Mouse (Mus musculus) neutrophil, adult 5-6 weeks (primary cell): ENCODE measurements around the gene Cdkn2c. TPM values are rescaled to one million over a fixed set of nuclear protein-coding genes. Genes with fewer than 3 reads are reported as not detected.
A peak's percentile ranks its signal among the peaks of the same experiment; 100 is the strongest.
"Not testable (repeated sequence)": the region's sequence is repeated elsewhere in the genome, so short reads cannot be mapped to it uniquely, and the experiment has no call there.

Experiments used
- ATAC-seq: fragments of 151-379, 151-347 bp; 2 replicates; pipeline ENCODE4 v1.8.0; 2017; ENCODE audit warnings: mild to moderate bottlenecking, moderate TSS enrichment; ENCODE audit not compliant: insufficient number of reproducible peaks, poor library complexity, low FRiP score, severe bottlenecking; ENCODE audit errors: extremely low read depth
- total RNA-seq: library from RNA; stranded (forward); fragments of 200-1000 nt; gene quantifications from 2 replicates; pipeline ENCODE4 v1.2.3, GENCODE M21; 2017

The Cdkn2c gene
- 7.0 TPM in 2 replicates for total RNA-seq

DNA sequence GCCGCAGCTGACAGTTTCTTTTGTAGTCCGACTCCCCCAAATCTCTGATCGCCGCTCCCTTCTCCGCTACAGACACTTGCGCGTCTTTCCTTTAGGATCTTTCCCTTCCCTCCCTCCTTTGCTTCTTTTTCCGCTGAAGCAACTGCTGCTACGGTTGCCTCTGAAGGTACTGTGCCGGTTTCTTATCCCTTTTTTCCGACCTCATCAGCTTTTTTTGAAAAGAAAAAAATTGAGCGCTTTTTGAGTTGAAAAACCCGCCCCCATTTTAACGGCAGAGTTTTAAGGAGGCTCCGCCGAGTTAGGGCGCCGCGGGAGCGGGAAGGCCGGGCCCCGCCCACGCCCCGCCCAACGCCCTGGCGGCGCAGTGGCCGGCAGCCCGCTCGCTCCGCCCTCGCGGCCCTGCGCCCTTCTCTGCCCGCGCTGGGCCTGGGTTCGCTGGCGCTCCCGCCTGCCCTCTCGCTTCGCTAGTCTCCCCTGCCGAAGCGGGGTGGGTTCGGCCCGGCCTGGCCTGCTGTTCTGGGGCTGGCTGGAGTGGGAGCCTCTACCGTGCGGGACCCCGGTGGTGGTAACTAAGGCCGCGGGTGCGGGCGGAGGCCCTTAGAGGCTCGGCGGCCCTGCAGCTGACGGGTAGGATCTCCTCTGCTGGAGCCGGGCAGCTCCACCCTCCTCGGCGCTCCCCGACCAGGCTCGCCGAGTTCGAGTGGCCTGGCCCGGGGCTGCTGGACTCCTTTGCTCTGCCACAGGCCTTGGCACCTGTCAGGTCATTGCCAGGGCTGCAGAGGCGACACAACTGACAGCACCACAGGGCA lies at the start of gene Cdkn2c:
Gene Cdkn2c, minus strand, starts transcription at position 729 of the 809 bp plus-strand sequence.
- peak; percentile 58 for ATAC-seq

DNA sequence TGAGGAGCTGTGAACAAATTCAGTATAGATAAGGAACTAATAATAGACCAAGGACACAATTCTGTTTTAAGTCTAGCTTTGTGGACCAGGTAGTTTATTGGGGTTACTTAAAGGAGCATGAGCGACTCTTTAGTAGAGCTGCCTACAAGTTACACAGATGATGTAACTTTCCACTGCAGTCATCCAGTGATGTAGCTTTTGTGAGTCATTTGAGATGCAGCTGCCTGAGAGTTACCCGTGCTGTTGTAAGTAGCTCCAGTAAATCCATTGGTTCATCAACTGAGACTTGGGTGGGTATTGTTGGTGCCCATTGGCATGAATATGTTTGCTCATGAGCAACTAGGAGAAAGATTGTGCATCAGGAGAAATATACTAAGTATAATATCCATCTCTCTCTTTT lies 38.4 kb upstream of the Cdkn2c start:
- ATAC-seq = no peak

DNA sequence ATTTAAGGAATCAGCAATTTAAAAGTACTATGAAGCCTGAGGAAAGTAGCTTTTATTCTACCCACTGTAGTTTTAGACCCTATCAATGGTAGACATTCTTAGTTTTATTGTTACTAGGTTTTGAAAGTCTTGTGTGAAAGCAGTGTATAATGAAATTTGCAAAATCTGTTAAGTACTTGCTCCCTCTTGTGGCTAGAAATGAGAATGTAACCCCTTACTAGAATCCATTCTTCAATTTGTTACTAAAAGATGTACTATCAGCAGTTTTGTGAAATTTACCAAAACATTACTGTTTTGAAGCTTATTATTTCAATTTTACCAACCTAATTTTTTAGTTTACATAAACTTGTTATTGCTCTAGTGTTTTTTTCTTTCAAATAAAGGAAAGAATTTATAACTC lies 36.6 kb upstream of the Cdkn2c start:
- ATAC-seq = peak; percentile 61; the same call in 1 of the 2 replicates

DNA sequence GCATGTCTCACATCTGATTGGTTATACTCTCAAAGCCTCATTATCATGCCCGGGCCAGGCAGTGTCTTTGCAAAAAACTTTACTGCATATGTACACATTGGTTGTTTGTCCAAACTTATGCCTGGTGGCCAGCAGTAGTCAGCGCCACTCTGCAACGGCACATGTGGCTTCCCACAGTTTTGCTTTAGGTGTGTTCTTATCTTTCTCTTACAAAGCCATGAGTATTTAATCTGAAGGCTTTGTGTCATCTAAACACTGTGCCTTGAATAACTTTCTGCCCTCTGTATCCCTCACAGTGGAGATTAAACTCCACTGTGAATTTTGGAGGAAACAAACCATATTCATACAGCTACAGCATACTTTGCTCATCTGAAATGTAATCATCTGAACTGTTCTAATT lies 33.7 kb upstream of the Cdkn2c start:
- ATAC-seq = not testable (repeated sequence)

DNA sequence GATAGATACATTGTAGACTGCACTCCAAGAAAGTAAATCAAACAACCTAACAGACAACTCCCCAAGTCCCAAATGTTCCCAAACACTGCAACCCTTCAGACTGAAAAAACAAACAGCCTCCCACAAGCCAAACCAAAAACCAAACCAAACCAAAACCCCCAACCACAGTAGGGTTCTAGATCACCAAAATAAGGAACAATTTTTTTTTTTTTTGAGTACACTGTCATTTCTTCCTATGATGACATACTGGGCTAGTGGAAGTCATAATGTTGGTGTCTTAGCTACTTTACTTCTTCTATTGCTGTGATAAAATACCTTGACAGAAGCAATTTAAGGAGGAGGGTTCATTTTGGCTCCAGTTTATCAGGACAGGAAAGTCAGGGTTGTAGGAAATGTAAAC lies 25.7 kb upstream of the Cdkn2c start:
- no peak for ATAC-seq

DNA sequence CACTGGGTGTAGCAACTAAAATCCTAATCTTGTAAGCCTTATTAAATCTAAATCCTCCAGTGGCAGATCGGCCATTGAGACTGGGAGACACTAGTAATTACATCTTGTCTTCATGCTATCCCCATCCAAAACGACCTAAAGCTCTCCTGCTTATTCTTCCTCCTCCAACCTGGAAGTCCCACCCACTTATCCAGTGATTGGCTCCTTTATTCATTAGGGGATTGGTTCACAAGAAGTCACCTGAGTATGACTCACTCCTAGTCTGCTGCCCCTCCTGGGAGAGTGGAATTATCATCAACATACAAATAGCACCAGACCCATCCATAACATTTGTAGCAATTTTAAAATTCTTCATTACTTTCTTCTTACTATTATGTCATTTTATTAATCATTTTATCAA lies 16.6 kb upstream of the Cdkn2c start:
- no peak for ATAC-seq

DNA sequence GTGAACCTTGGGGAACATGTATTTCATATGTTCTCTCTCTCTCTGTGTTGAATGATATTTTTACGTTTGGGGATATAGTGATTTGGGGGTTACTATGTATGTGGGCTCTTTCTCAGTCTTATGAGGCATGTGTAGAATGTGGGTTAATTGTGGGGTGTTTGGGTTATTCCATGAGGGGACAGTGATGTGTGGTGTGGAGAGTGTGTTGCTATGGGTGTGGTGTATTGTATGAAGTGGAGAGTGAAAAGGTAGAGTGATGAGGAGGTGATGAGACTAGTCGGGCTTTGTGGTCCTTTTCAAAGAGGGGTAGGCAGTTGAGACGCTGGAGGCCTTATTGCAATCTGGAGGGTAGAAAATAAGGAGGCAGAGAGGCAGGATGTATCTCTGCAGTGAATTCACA lies 10.2 kb upstream of the Cdkn2c start:
- ATAC-seq = no peak

DNA sequence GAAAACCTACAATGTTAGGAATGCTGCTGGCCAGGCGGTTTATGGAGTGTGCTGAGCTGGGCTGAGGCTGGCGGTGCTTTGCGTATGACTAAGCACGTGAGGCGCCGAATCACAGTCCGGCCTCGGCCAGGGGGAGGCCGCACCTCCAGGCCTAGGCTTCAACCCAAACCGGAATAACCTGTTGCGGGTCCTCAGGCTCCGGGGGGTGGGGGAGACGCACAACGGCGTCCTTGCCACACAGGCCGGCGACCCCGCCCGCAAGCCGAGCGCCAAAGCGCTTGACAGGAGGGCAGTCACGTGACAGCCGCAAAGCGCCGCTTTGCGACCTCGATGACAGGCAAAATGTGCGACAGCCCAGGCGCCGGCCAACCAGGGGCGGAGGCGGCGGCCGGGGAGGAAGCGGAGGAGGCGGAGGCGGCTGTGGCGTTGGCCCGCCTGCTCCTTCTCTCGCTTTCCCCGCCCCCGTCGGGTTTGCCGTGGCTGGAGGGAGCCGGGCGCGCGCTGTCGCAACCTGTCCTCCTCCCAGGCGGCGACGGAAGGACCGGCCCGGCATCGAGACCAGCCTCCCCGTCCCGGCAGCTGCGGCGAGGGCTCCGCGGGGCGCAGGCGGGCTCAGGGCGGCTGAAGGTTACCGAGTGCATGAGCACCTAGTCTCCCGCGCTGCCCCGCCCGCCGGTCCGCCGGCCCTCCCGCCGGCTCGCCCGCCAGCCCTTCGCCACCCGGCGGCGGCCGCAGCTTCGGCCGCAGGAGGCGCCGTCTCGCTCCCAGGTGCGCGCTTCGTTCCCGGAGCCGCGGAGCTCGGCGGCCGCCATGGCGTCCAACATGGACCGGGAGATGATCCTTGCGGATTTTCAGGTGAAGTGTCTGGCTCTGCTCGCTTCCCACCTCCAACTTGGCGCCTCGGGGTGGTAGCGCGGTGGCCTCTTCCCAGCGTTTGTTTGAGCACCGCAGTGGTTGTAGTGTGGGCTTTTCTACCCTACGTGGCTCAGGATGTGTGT lies 9.5 kb upstream of the Cdkn2c start, which contains the start of gene Faf1:
Gene Faf1, plus strand, starts transcription at position 371 of the 998 bp plus-strand sequence.
- ATAC-seq = peak; percentile 99

DNA sequence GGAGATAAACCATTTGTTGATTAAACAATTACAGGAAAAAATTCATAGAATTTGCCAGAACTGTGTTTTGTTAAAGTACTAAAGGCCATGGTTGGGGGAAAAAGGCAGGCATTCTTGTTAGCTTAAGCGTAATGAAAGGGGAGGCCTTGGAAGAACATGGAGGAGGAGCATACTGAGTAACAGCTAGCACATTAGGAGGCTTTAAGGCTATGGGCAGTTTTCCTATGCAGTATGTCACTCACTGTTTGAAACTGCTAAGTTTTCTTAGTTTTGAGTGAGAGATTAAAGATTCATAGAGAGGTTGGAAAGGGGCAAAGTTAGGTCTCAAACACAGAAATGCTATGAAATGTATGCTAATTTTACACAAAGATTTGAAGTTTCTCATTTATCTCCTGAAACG lies 7.1 kb upstream of the Cdkn2c start:
- ATAC-seq = no peak

DNA sequence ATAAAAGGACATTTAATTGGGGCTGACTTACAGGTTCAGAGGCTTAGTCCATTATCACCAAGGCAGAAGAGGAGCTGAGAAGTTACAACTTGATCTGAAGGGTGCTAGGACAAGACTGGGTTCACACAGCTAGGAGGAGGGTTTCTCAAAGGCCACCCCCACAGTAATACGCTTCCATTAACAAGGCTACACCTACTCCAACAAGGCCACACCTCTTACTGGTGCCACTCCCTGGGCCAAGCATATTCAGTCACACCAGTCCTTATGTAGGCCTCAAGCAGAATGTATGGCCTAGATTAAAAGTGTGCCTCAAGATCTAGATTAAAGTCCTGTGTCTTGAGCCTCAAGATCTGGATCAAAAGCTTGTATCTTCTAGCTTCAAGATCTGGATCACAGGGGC lies 5.0 kb upstream of the Cdkn2c start:
- no peak for ATAC-seq

DNA sequence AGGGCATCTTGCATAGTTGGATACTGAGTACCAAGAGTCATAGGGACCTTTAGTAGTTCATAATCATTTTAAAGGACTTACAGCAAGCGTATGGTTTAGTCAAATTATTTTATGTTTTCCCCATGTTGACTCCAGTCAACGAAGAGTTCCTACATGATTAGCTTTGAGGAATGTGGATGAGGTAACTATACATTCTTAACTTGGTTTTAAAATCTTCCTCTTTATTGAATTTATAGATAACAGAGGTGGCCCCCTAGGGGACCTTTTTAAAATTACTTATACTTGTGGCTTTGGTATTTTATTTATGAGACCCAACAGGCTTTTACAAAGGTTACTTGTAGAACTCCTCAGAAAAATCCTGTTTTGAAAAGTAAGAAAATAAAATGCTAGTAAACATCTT lies 3.2 kb upstream of the Cdkn2c start:
- ATAC-seq = no peak

DNA sequence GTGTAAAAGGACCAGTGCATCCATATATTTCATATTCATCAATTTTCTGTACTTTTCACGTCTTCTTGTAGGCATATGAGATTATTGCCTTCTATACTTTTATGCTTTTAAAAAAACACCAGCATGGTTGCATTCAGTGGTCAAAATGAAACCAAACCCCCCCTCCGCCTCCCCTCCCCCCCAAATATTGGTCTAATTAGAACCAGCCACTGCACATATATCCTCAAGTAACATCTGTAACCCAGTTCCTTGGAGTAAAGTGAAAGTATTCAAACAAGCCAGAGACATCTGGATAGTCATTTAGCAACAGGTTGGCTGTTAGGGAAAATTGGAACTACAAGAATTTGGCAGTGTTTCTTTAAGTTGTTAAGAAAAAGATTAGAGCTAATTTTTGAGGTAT lies 529 bp upstream of the Cdkn2c start:
- ATAC-seq = no peak

DNA sequence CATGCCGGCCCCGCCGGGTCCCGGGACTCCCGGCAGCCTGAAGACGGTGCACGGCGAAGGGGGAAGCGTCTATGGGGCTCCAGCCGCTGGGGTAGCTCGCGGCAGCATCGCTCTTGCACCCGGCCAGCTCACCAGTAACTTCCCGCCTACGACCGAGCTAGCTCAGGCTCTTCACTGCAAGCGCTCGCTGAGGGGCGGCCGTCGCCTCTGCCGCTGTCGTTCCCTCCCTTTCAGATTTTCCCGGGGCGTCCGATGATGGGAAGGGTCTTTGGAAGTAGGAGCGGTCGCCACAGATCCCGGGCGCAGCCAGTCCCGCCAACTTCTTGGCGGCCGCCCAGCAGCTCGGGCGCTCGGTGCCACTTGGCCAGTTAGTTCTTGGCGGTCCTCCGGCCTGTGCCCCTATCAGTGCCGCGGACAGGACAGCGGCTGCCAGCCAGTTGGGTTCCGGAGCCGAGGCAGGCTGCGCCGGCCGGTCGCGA lies 968 bp downstream of the Cdkn2c start:
- peak; percentile 58 for ATAC-seq

DNA sequence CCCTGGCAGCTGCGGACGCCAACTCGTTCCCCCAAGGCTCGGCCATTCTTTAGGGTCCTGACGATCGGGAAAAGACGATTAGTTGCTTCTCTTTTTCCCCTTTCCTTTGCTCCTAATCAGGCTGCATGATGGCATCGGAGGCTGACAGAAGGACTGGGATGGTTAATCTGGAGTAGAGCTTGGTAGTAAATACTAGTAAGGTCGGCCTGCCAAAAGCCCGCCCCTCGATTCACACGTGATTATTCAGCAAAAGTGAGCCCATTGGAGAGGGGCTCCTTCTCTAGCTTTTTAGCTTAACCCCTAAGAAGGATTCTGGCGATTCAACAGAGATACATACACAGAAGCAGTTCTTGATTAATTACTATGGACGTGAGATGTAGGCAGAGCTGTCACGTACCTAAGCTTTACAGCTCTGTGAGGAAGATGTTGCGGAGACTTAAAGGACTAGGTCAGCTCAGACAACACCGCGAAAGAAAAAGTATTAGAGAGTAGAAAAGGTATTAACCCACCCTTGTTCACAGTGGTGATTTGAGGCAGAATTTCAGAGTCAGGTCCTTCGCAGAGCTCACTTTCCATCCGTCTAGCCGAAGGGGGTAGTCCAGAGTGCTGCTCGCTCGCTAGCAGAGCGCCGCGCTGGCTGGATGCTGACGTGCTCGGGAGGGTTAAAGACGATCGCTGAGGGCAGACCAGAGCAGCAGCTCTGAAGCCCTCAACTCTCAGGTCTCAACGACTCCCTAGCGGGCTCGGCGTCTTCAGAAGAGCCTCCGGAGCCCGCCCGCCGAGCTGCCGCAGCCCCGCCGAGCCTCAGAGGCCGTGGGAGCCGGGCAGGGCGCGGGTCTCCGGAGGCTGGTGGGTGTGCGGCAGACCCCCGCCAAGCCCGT lies 1.6 kb downstream of the Cdkn2c start:
- ATAC-seq = peak; percentile 45; the same call in 1 of the 2 replicates

DNA sequence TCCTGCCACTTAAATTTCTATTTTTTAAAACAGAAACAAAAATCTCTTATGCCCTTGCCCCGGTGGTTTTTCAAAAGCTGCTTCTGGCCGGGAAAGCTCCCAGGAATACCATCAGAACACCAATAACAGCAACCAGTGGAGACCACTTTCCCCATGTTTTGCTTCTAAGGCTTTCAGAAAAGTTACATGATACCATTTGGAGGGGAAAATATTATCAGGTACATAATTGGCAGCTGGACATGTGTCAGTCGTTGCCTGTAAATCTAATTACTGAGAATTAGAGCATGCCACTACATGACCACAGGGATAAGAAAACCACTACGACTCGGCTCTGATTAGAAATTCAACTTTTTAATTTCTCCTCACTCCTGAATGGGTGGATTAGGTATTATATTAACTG lies 2.9 kb downstream of the Cdkn2c start:
- no peak for ATAC-seq

DNA sequence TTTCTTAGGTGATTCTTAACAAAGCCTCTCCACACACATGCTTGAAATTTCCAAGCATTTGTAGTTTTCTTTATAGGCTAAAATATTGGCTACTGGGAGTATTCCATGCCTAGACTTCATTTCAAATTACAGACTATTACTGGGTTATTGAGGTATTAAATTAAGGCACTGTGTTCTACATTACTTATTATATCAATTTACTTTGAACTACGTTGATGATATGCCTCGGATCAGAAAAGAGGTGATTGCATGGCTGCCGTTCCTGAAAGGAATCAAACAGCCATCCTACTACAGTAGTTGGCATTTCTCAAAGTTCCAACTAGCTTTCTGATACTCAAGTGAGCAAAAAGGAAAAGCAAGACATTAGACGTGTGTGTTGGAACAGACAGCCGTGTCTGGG lies 4.7 kb downstream of the Cdkn2c start:
- no peak for ATAC-seq

DNA sequence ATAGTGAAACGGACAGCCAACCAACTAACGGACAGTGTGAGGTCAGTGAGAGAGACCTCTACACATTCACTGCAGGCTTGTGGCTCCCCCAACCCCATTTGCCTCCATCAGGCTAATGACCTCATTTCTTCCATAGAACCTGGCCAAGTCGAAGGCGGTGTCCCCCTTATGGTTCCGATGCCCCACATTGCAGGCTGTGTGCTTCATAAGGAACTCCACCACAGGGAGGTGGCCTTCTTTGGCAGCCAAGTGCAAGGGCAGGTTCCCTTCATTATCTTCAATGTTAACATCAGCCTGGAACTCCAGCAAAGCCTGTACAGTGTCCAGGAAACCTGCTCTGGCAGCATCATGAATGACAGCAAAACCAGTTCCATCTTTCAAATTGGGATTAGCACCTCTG lies 5.8 kb downstream of the Cdkn2c start:
- no peak for ATAC-seq

DNA sequence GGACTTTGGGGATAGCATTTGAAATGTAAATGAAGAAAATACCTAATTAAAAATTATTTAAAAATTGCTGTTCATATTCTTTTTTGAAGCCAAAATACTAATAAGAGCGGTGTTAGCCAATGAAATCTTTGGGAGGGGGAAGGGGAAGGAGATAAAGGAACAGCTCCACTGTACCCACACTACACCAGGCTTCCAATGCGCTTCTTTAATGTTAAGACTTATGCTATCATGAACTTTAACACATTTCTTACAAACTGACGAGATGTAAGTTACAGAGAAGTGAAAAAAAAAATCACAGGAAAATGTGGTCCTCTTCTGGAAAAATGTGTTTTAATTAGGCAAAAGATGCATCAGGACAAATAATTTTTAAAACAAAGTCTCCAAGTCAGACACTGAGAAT lies 6.4 kb downstream of the Cdkn2c start:
- no peak for ATAC-seq

DNA sequence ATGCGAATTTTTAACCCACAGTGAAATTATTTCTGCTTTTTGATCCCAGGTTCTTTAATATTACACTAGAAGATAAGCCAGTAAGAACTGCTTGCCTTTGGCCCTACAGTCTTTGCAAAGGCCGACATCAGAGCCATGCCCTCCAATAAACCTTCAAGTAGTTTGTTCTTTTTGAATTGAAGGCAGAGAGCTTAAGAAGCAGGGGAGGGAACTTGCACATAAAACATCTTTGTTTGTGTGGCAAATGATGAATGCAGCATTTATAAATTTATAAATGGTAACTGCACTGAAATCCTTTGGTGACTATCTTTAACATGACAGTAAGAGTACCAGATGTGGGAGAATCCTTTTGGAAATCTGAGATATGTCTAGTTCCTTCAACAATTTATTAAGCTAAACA lies 7.4 kb downstream of the Cdkn2c start:
- ATAC-seq = no peak
